ENCODE assay signal across 20 mouse cellular contexts in the genomic region with DNA sequence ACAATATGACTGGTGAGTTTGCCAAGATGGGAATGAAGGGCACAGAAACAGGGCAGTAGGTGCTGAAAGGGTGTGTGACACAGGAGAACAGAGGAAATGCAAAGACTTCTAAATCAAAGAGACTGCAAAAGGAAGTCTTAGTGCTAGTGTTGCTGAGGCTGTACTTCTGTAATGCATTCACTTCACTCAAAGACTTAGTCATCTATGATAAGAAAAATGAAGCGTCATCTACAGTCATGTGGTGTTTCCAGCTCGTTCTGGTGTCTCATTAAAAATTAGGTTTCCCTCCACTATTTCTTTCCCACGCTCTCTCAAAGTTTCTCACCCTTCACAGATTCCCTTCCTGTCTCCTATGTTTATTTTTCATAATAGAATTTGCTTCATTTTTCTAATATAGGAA. TPM values are rescaled to one million over a fixed set of nuclear protein-coding genes. Genes with fewer than 3 reads are reported as not detected.
"Had no signal": no experiment of that assay in that cellular context is flagged by ENCODE, and none has a peak within 500 bp of the region (broad histone marks: within the 10 kb centered on the region; RNA-seq: fewer than 3 reads in every experiment).

No protein-coding gene starts in this region.

- H3K4me3 ChIP-seq: layer of hippocampus, adult 2 months; limb, embryonic 10.5 days; limb, embryonic 13.5 days; midbrain, embryonic 12.5 days; midbrain, embryonic 15.5 days; neural tube, embryonic 12.5 days; neural tube, embryonic 15.5 days had no signal

- ATAC-seq: intestine, embryonic 16.5 days; lung, postnatal 0 days; midbrain, embryonic 15.5 days had no signal

- H3K27ac ChIP-seq: kidney, postnatal 0 days; layer of hippocampus, adult 2 months; limb, embryonic 10.5 days; limb, embryonic 13.5 days; macrophage; midbrain, embryonic 12.5 days; midbrain, embryonic 15.5 days; neural tube, embryonic 12.5 days; neural tube, embryonic 15.5 days had no signal

- H3K9me3 ChIP-seq: limb, embryonic 10.5 days; limb, embryonic 13.5 days; midbrain, embryonic 12.5 days; midbrain, embryonic 15.5 days; neural tube, embryonic 12.5 days; neural tube, embryonic 15.5 days had no signal

- H3K4me2 ChIP-seq: limb, embryonic 13.5 days; lung, embryonic 14.5 days; midbrain, embryonic 12.5 days; midbrain, embryonic 15.5 days; neural tube, embryonic 12.5 days; neural tube, embryonic 15.5 days had no signal

- H3K36me3 ChIP-seq: midbrain, embryonic 15.5 days; neural tube, embryonic 12.5 days; neural tube, embryonic 15.5 days had no signal

- H3K4me1 ChIP-seq: limb, embryonic 10.5 days; limb, embryonic 13.5 days; midbrain, embryonic 12.5 days; midbrain, embryonic 15.5 days; neural tube, embryonic 12.5 days; neural tube, embryonic 15.5 days had no signal

- DNase-seq: kidney, adult 18-20 months; kidney, adult 9 months; kidney, postnatal 25 days; layer of hippocampus, adult 9-11 months; lung, embryonic 14.5 days; retina, postnatal 1 day; right cerebral cortex, postnatal 25 days; thymus, adult 18-20 months; thymus, postnatal 36 days had no signal

- H3K27me3 ChIP-seq: midbrain, embryonic 12.5 days; midbrain, embryonic 15.5 days; neural tube, embryonic 12.5 days had no signal

- H3K9ac ChIP-seq: limb, embryonic 13.5 days; lung, embryonic 14.5 days; midbrain, embryonic 12.5 days; midbrain, embryonic 15.5 days; neural tube, embryonic 12.5 days; neural tube, embryonic 15.5 days had no signal

RNA-seq across cellular contexts. Expression of gene Alas2, which starts 6.9 kb away (rescaled TPM):
- polyA plus RNA-seq: macrophage had no signal
